Mouse (Mus musculus) adipocyte (in vitro differentiated cells): Measurements from ENCODE around the gene Stau1.

Experiments used
- DNase-seq: peaks from one replicate; pipeline ENCODE4 v3.0.0-alpha.2; 2016; ENCODE audit warnings: low spot score

The Stau1 gene

GRCm38 (mm10) chr2:166990861-166991260 lies 5.2 kb downstream of the Stau1 start:
- no peak for DNase-seq

DNA sequence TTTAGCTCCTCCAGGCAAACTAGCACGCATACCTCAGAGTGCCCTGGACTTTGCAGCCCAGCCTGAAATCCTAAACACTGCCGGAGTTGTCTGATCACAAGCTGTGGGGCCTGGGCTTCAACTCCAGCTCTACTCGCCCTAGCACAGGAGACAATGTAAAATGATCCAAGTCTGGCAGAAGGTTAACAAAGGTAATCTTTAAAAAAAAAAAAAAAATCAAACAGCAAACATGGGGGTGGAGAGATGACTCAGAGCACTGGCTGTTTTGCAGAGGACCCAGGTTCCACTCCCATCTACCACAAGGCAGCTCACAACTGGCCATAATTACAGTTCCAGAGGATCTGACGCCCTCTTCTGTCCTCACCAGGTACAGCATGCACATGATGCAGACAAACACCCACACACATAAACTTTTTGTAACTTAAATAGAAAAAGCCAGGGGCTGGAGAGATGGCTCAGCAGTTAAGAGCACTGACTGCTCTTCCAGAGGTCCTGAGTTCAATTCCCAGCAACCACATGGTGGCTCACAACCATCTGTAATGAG lies 12.7 kb downstream of the Stau1 start:
- DNase-seq = no peak

DNA sequence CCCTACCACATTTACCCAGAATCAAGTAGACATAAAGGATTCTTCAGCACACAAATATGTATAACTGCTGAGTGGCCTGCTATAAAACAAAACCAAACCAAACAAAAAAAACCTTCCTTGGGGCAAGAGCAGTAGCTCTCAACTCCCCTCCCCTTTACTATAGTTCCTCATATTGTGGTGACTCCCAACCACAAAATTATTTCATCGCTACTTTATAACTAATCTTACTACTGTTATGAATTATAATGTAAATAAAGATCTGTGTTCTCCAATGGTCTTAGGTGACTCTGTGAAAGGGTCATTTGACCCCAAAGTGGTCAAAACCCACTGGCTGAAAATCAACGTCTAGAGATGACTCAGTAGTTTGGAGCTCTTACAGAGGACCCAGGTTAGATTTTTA lies 15.9 kb downstream of the Stau1 start:
- no peak for DNase-seq

DNA sequence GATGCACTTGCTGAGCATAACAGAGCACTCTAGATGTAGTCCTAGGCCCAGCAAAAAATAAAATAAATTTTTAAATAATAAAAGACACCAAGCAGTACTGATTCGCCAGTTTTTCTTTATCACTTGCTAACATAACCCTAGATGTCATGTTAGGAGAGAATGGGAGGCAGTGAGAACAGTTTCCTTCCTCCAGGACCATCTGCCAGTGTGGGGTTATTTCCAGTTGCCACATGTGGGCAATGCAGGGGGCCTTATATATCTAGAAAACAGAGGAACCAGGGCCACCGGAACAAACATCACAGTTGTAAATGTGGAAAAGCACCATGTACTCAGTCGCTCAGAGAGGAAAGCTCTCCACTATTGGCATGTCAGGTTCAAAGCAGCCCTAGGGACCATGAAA lies 18.6 kb downstream of the Stau1 start:
- no peak for DNase-seq

- DNase-seq = peak; percentile 76
These were observed 19.7 kb downstream of the Stau1 start for GRCm38 (mm10) chr2:166976356-166976755.

GRCm38 (mm10) chr2:166974177-166974872 lies 21.8 kb downstream of the Stau1 start:
- DNase-seq = no peak

GRCm38 (mm10) chr2:166973153-166973552 lies 22.9 kb downstream of the Stau1 start:
- DNase-seq = peak; percentile 47

GRCm38 (mm10) chr2:166964773-166965172 lies 31.3 kb downstream of the Stau1 start:
- no peak for DNase-seq

DNA sequence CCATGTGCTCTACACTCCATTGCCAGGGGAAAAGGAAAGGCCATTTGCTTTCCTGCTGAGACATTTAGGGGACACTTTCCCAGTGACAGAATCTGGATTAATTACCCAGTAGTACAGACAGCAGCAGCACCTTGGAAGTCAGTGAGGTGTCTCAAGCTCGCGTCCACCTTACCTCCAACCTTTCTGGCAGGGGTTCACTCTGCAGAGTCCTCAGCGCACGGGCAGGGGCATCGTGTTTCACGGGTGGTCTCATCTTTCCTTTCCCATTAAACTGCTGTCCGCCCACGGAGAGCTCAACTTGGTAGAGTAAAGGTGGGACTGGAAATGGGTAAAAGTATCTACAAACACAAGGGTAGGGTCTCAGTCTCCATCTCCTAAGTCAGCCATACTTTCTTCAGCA lies 32.8 kb downstream of the Stau1 start:
- no peak for DNase-seq

- peak; percentile 67 for DNase-seq
These were observed 35.3 kb downstream of the Stau1 start for GRCm38 (mm10) chr2:166960648-166961330.

GRCm38 (mm10) chr2:166956805-166957204 lies 39.3 kb downstream of the Stau1 start:
- peak; percentile 71 for DNase-seq

GRCm38 (mm10) chr2:166952151-166952550 lies 43.9 kb downstream of the Stau1 start:
- no peak for DNase-seq

DNA sequence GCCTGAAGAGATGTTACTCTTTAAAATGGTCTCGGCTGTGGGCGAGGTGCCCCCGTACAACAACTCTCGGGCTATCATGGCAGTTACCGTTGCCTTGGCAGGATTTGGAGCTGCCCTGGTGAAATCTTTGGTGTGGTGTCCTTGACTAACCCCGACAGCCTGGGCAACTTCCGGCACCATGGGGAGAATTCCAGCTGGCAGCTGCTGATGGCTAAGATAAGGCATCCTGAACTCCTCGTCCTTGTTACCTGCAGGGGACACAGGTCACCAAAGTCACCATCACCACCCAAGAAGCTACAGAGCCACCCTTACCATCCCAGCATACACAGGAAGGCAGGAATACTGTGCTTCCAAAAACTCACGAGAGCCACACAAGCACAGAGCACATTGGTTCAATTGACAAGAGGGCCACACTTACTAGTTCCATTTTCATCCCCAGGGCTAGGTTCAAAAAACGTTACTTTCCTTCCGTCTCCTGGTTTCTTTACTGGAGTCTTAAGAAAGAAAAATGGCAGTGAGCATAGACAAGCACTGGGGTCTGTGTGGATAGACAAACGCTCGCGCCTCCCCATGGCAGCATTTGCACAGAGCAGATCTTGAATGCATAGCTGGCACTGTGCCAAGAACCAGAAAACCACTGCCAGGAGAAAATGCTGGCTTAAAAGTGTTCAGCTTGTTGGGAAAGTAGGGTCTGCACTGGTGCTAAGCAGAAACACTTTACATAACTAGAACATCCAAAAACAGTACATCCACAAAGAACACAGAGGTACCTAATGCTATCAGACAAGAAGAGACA lies 45.0 kb downstream of the Stau1 start:
- no peak for DNase-seq

DNA sequence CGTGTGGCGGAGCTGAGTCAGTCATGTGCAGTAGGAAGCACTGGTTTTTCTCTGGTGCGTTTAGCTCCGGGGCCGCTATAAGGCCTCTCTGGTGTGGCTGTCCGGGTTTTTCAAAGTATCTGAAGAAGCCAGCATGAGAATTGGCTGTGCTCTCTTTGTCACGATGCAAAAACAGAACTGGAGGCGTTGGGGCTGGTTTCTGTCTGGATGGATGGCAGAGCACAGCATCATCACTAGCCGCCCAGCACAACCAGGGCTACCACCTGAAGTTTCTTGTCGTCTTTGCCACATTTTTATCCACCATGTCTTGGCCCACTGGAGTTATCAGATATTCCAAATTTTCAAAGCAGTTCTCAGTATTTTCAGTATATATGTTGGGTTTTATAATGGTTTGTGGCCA lies 47.2 kb downstream of the Stau1 start:
- no peak for DNase-seq

GRCm38 (mm10) chr2:166948246-166948645 lies 47.9 kb downstream of the Stau1 start:
- no peak for DNase-seq

GRCm38 (mm10) chr2:166945456-166945855 lies 50.6 kb downstream of the Stau1 start:
- DNase-seq = peak; percentile 71

- DNase-seq = no peak
These were observed 51.8 kb downstream of the Stau1 start for GRCm38 (mm10) chr2:166944346-166944745.

GRCm38 (mm10) chr2:166943146-166943545 lies 53.0 kb downstream of the Stau1 start:
- peak; percentile 45 for DNase-seq

- no peak for DNase-seq
These were observed 59.9 kb downstream of the Stau1 start for GRCm38 (mm10) chr2:166936166-166936565.

- DNase-seq = no peak
These were observed 60.5 kb downstream of the Stau1 start for GRCm38 (mm10) chr2:166935582-166935981.

- DNase-seq = no peak
These were observed 61.7 kb downstream of the Stau1 start for GRCm38 (mm10) chr2:166934416-166934815.

- DNase-seq = no peak
These were observed 62.2 kb downstream of the Stau1 start for GRCm38 (mm10) chr2:166933943-166934342.

DNA sequence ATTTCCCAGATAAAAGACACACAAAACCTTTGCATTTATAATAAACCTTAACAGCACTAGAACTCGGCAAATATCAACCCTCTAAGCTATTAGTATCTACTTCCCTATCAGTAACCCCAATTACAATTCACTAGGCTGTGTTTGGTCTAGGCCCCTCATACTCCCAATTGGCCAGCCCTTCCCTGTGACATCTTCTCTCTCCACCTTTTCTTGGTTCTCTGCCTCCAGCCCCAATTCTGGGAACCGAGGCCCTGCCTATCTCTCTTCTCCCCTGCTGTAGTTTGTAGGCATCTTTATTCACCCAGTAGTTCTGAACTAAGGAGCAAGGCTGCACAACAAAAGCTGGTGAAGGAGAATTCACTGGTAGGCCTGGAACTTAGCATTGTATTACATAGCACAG lies 72.1 kb downstream of the Stau1 start:
- no peak for DNase-seq
